Comparison of ENCODE assay signal across 27 mouse cellular contexts in the genomic region with DNA sequence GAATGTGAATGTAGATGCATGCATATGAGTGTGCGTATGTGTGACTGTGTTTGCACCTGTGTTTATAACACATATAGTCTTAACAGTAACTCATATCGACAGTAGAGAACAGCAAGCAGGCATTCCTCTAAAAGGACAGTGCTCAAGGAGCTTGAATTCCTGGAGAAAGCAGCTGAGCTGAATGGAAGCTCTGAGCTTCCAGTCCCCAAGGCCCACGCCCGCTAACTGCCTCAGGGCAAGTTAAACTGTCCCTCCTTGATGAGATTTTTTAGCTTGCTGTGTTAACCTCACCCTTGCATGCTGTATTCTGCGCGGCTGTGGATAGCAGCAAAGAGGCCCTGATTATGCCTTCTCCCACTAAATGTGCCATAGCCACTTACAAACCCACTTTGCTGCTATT.
DNase-seq lines count a peak whose midpoint lies in the region; ATAC-seq lines count a peak whose summit lies in the region.
"Had no signal": no experiment of that assay in that cellular context is flagged by ENCODE, and none has a peak within 500 bp of the region (broad histone marks: within the 10 kb centered on the region; RNA-seq: fewer than 3 reads in every experiment).

No protein-coding gene starts in this region.

- H3K9me3 ChIP-seq in hindbrain, embryonic 13.5 days: no peaks in the 10 kb centered on the region
- no peaks in the 10 kb centered on the region for H3K9me3 ChIP-seq in hindbrain, embryonic 12.5 days (replicated peaks)
- H3K9me3 ChIP-seq in megakaryocyte, embryonic 14.5 days: 0 out of 2 replicates have a peak, but pooled peaks cover 4% of the 10 kb centered on the region
- H3K9me3 ChIP-seq in neural tube, embryonic 13.5 days: no peaks in the 10 kb centered on the region
- H3K9me3 ChIP-seq: heart, embryonic 12.5 days; heart, embryonic 15.5 days had no signal

- no peak overlapping the region for H3K4me2 ChIP-seq in hindbrain, embryonic 13.5 days
- no peak overlapping the region for H3K4me2 ChIP-seq in hindbrain, embryonic 12.5 days (replicated peaks)
- no peak overlapping the region for H3K4me2 ChIP-seq in neural tube, embryonic 13.5 days
- H3K4me2 ChIP-seq: heart, embryonic 12.5 days; heart, embryonic 15.5 days had no signal

- 66% methylated on average over 6 of the region's 6 CpGs for WGBS in hindbrain, embryonic 13.5 days
- WGBS in hindbrain, embryonic 12.5 days: 78% methylated on average over 6 of the region's 6 CpGs
- 60% methylated on average over 6 of the region's 6 CpGs for WGBS in neural tube, embryonic 13.5 days

- no peak overlapping the region for H3K9ac ChIP-seq in hindbrain, embryonic 13.5 days
- H3K9ac ChIP-seq in hindbrain, embryonic 12.5 days: no peak overlapping the region
- no peak overlapping the region for H3K9ac ChIP-seq in neural tube, embryonic 13.5 days
- H3K9ac ChIP-seq: forebrain, postnatal 0 days; heart, embryonic 12.5 days; heart, embryonic 15.5 days had no signal

- peaks cover 16% of the 10 kb centered on the region for H3K4me1 ChIP-seq in hindbrain, embryonic 13.5 days (replicated peaks)
- H3K4me1 ChIP-seq in hindbrain, embryonic 12.5 days: peaks cover 10% of the 10 kb centered on the region
- H3K4me1 ChIP-seq in megakaryocyte, embryonic 14.5 days: no peaks in the 10 kb centered on the region; the same call in 1 of the 2 replicates
- peaks cover 21% of the 10 kb centered on the region for H3K4me1 ChIP-seq in neural tube, embryonic 13.5 days (replicated peaks)
- H3K4me1 ChIP-seq: heart, embryonic 15.5 days had no signal

- DNase-seq in neural tube, embryonic 10.5 days (ENCODE audit: extremely low spot score, low spot score): no peak
- no peak for DNase-seq in left cerebral cortex, adult 8-10 months (ENCODE audit: low spot score in 2 of 2)
- DNase-seq: adrenal gland, adult 8-10 months; adrenal gland, postnatal 25 days; B cell, adult 2 months; cerebellum, adult 18-20 months; cerebellum, adult 9-10 months; cerebellum, postnatal 14 days; forebrain, postnatal 0 days; gastrocnemius, adult 2 months; gastrocnemius, postnatal 14 days; heart, adult 18-20 months; heart, postnatal 10 days; heart, postnatal 4 days had no signal

- no peak for ATAC-seq in hindbrain, embryonic 13.5 days (ENCODE audit: low FRiP score)
- ATAC-seq in hindbrain, embryonic 12.5 days (ENCODE audit: low FRiP score): no peak
- no peak for ATAC-seq in megakaryocyte, adult 5-6 weeks (ENCODE audit: poor library complexity, severe bottlenecking)
- ATAC-seq in neural tube, embryonic 13.5 days (ENCODE audit: low read depth): no peak
- ATAC-seq: activated CD4-positive, CD25-positive, alpha-beta regulatory T cell, adult 4 months; forebrain, embryonic 14.5 days; forebrain, postnatal 0 days; hindbrain, embryonic 16.5 days; inflammation-experienced regulatory T-cells, adult 6 months; intestine, embryonic 16.5 days had no signal

- peaks cover 17% of the 10 kb centered on the region; the same call in 1 of the 2 replicates for H3K27me3 ChIP-seq in hindbrain, embryonic 13.5 days
- 0 out of 2 replicates have a peak, but pooled peaks cover 5% of the 10 kb centered on the region for H3K27me3 ChIP-seq in hindbrain, embryonic 12.5 days
- H3K27me3 ChIP-seq in megakaryocyte, embryonic 14.5 days (replicated peaks): peaks cover 2% of the 10 kb centered on the region
- peaks cover 7% of the 10 kb centered on the region; the same call in 1 of the 2 replicates for H3K27me3 ChIP-seq in neural tube, embryonic 13.5 days
- H3K27me3 ChIP-seq: CH12.LX; heart, embryonic 15.5 days had no signal

- H3K27ac ChIP-seq in hindbrain, embryonic 13.5 days: 0 out of 2 replicates have a peak overlapping the region, but pooled peaks have one; percentile 1
- H3K27ac ChIP-seq in hindbrain, embryonic 12.5 days: no peak overlapping the region
- H3K27ac ChIP-seq in neural tube, embryonic 13.5 days (replicated peaks): peak overlapping the region; percentile 43
- H3K27ac ChIP-seq: gastrocnemius, adult 2 months; heart, embryonic 15.5 days had no signal

- H3K36me3 ChIP-seq in hindbrain, embryonic 13.5 days: no peaks in the 10 kb centered on the region
- no peaks in the 10 kb centered on the region for H3K36me3 ChIP-seq in hindbrain, embryonic 12.5 days
- no peaks in the 10 kb centered on the region for H3K36me3 ChIP-seq in megakaryocyte, embryonic 14.5 days (replicated peaks; ENCODE audit: low read length)
- no peaks in the 10 kb centered on the region for H3K36me3 ChIP-seq in neural tube, embryonic 13.5 days
- H3K36me3 ChIP-seq: heart, embryonic 12.5 days; heart, embryonic 15.5 days had no signal

- no peak overlapping the region for H3K4me3 ChIP-seq in hindbrain, embryonic 13.5 days
- no peak overlapping the region for H3K4me3 ChIP-seq in hindbrain, embryonic 12.5 days
- H3K4me3 ChIP-seq in megakaryocyte, embryonic 14.5 days (replicated peaks): peak overlapping the region; percentile 29
- H3K4me3 ChIP-seq in neural tube, embryonic 13.5 days: no peak overlapping the region
- H3K4me3 ChIP-seq: gastrocnemius, adult 2 months; heart, embryonic 12.5 days; heart, embryonic 15.5 days had no signal
